Mouse (Mus musculus) A20 (cell line): ENCODE measurements at regions not wholly inside any gene's neighbourhood (a gene's known extent, or its start where the extent isn't known, plus 50 kb on each side); places are given as distances from the start of the nearest gene placed in this dataset.
A peak's percentile ranks its signal among the peaks of the same experiment; 100 is the strongest.

ENCODE experiments used
- DNase-seq: peaks from one replicate; pipeline ENCODE4 v3.0.0-alpha.2; 2011; ENCODE audit warnings: low read depth, low spot score

DNA sequence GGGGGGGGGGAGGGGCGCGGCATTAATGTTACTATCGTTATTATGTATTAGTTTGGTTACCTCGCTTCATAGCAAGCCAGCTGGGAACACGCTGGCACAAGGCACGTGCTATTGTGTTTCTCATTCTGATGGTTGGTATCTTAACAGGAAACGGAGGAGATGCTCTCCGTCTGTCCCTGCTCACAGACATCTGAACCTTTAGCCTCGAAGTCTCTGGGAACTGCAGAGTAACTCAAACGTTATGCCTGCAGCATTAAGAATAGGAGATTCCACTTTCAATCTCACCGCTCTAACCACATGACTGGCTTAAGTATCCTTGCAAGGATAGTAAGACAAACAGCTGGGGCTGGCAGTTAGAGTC lies 80.0 kb downstream of the Nfkbiz start:
- no peak for DNase-seq

DNA sequence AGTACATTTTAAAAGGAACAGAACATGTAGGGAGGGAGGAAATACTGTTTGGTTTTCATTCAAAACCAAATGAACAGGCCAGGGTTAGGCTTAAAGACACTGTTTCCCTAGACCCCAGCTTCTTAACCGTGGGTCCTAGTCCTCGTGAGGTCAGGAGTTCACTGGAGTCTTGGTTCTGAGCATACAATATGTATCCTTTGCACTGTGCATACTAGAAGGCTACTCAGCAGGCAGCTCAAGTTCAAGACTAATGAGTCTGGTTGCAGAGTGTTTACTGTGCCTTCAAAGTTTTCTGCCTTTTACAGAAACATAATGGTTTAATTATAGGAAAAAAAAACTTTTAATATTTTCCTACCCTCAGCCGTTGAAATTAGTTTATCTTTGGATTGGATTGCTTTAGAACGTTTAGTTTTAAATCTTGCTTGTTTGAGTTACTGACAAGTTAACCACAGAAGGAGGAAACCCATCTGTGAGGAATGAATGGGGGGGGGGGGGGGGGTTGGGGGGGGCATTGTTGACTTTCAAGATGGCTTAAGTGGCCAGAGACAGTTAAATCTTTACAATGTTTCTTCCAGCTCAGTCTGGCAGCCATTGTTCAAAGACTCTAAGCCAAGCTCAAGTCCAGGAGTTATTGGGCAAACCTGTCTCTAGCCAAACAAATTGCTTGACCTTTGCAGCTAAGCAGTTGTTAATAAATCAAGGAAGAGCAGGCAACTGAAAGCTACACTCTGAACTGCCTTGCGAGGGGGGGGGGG lies 80.6 kb downstream of the Nfkbiz start:
- no peak for DNase-seq

DNA sequence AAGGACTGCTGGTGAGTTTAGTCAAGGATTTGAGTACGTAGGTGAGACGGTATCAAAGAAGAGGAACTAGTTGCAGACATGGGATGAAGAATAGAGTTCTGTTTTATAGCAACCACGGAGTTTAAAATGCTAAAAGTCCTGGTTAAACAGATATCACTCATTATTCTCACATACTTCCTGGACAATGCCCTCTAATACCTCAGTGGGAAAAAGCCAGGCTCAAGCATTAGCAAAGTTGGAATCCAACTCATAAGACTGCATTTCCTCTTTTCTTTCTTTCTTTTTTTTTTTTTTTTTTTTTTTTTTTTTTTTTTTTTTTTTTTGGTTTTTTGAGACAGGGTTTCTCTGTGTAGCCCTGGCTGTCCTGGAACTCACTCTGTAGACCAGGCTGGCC lies 81.3 kb downstream of the Nfkbiz start:
- peak; percentile 16 for DNase-seq

DNA sequence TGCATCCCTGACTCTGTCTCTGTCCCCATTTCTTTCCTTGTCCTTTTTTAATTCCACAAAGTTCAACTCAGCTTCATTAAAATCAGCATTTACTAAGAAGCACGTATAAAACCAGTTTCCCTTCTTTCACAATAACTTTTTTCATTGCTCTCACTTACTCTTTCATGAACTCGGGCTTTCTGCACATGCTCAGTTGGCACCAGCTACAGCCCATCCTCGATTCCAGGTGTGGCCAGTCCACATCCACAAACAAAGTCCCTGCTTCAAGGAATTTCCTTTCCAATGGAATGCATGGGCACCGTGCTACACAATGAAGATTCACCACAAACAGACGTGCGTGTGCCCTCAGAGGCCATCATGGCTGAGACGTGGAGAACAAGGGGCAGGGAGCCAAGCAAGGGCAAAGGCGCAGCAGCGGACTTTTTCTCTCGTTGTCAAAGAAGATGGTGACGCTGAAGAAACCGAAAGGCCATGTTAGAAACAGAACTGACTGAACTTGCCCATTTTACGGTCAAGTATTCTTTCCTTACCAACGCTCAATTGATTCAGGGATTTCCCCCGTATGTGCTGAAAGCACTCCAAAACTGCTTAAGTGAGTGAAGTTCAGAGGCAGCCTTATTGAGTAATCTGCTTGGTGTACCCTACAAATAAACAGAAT lies 81.8 kb downstream of the Nfkbiz start:
- no peak for DNase-seq

DNA sequence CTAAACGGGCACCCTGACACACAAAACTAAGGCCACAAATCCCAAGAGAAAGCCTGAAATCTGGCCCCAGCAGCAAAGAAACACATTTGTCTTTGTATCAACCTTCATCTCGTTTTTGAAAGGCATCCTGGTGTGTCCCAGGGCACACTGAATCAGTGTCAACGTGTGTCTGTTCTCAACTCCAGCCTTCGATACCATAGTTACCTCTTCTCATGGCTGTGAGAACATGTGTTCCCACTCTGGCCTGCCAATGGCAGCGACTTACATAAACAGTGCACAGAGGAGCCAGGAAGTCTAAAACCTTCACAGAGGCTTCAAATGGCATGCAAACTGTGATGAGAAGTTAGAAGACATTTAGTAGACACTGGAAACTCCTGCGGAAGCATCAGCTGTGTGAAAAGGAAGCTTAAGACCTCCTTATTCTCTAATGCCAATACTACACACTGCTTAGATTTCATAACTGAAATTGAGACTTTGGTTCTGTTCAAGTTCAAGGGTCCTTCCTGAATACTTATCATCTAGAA lies 83.3 kb downstream of the Nfkbiz start:
- no peak for DNase-seq

DNA sequence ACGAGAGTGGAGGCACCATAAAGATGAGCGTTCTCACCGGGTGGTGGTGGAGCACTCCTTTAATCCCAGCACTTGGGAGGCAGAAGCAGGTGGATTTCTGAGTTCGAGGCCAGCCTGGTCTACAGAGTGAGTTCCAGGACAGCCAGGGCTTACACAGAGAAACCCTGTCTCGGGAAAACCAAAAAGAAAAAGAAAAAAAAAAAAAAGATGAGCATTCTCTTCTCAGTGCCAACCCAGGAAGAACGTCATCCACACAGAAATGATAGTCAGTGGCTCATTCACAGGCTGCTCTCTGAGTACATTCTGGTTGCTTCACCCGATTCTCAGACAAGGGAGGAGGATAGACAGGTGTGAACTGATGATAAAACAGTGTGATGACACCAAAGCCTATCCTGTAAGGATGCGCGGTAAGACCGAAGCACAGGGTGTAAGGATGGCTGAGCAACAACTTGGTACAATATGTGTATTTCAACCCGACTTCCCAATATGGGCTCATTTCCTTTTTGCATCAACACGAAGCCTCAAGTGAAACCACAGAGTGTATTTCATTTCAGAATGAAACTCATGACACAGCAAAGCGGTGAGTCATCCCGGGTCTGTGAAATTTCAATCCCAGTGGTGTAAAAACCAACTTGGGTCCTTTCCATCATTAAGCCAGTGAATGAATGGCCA lies 84.5 kb downstream of the Nfkbiz start:
- DNase-seq = peak; percentile 57

DNA sequence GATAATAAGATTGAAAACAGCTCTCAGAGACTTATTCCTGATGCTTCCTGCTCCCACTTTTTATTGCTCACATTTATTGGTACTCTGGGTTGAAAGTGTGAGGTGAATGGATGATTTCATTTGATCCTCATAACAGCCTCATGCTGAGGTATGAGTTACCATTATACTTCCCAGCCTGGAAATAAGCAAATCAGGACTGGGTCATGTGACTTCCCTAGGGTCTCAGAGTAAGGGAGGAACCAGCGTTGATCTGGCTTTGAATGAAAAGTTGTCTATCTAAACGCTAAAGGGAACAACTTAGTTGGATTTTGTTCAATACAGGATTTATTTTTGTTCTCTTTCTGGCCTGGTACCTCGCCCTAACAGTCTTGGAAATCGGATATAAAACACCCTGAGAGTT lies 85.3 kb downstream of the Nfkbiz start:
- DNase-seq = no peak

DNA sequence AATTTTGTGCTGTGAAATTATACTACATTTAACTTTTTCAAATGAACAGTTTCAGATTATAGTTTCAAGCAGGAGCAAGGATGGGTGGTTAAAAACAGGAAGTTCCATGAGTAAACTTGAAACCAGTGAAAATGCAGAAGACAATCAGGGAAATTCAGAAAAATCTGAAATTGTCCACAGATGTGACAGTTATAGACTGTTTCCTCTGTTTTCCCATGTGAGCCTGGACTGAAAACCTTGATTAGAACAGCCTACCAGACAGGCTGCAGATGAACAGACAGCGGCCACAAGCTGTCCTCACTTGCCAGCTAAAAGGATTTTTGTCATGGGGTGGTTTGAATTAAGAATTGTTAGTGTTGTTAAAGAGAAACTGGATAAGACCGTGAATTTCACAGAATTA lies 91.4 kb downstream of the Nfkbiz start:
- peak; percentile 76 for DNase-seq

DNA sequence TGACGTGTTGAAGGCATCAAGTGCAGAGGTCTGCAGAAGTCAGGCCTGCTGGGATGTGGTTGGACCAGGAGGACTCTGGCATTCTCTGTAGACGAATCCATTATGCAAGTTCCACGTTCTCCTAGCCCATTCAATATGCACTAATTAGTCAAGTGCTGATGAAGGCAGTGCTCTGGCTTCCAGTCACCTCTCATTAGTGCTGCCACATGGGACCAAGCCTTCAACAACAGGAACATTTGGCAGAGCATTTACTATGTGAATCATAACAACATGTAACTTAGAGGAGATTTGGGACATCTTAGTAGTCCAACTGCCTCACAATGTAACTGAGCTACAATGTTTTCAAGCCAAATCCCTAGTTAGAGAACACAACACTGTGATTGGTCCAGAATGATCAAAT lies 92.5 kb downstream of the Nfkbiz start:
- no peak for DNase-seq

DNA sequence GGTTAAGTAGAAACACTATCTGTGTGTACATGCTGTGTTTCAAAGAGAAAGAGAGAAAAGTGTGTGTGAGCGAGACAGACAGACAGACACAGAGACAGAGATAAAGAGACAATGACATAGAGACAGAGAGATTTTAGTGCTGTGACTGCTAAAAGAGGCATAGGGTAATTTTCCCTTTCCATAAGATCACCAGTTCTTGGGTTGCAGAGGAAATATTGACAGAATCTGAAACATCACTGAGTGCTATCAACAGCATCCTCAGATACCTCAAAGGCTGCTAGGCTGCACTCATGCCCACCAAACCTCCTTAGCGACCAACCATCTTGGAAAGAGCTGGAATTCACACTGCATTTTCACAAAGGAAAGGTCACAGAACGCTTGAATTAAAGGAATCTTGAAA lies 93.6 kb downstream of the Nfkbiz start:
- no peak for DNase-seq

DNA sequence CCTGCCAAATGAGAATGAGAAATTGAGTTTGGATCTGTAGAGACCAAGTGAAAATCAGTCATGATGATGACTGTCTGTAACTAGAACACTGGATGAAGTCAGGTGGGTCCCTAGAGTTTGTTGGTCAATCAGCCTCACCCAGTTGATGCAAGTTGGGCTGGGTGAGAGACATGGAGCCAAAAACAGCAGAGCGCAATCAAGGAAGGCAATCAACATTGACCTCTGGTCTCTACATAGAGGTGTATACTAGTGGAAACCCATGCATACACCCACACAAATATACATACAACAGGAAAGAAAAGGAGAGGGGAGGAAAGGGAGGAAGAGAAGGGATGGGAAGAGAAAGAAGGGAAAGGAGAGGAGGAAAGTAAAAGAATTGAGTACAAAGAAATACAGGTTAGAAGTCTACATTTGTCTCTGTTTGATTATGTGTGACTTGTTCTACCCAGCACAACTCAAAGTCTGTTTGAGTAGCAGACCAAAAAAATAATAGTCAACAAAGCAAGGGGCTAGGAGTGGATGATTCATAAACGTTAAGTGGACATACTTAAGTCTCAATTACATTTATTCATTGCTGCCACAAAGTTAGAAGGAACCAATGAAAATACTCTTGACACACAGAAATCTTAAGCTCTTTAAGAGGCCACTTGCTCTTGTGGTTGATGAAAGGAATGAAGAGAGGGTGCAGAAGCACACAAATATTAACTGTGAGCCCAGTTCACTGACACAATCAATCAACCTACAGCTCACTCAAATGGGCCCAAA lies 97.4 kb downstream of the Nfkbiz start:
- DNase-seq = no peak

DNA sequence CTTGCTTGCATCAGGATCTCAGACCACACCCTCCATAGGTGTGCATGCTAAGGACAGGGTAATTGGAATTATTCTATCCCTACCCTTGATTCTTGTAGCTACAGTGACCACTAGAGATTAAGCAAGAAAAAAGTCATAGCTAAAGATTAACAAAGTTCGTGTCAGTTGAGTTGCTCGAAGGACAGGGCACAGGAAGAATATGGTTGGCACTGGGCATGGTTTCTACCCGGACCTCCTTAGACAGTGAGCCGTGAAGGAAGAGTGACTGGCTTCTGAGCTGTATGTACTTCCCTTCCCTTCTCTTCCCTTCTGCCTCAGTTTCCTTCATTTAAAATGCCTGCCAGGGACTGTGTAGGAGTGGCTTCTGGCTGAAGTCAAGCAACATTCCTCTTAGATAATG lies 100.0 kb downstream of the Nfkbiz start:
- no peak for DNase-seq

DNA sequence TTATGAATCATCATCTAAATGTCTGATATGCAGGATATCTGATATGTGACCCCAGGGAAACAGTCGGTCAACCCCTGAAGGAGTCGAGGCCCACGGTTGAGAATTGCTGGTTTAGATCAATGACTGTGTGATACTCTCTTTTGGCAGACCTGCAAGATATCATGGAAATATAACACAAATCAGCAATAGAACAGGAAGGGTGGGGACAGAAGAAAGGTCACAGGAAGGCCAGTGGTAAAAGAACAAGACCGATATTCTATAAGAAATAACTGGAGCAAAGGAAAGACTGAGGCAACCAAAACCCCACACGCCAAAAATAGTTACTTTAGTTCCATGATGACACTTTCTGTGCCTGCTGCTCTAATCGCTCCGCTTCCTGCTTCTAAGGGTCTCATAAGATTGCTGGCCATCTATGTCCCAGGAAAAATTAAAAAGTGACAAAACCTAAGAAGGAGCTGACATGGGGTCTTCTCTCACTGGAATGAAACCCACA lies 103.2 kb downstream of the Nfkbiz start:
- no peak for DNase-seq

DNA sequence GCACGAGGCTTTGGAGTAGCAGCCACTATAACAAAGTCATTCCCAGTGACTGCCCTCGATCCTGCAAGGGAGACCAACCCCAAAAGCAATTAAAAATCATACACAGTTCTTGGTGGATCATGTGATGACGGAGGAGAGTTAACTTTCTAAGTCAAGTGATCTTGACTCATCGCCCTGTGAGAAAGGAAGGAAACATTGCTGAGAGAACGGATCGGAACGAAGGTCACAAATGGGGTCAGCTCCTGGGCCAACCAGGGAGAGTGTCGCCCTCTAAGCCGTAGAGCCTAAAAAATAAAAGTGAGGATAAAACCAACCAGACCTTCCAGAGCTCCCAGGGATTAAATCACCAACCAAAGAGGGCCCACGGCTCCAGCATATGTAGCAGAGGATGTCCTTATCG lies 104.4 kb downstream of the Nfkbiz start:
- no peak for DNase-seq

DNA sequence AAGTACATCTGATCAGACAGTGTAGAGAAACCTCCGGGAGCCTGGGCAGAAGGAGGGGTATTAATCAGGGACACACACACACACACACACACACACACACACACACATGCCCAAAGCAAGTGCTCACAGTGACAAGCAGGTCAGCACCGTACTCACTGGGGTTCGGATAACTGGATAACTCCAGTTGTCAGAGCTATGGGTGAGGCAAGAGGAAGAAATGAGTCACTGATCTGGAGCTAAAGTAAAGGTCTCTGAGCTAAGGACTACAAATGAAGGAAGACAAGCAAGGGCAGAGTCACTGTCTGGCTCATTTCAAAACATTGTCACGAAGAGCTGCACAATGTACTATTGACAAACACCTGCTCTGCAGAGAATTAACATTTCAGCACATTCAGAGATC lies 104.9 kb downstream of the Nfkbiz start:
- no peak for DNase-seq

DNA sequence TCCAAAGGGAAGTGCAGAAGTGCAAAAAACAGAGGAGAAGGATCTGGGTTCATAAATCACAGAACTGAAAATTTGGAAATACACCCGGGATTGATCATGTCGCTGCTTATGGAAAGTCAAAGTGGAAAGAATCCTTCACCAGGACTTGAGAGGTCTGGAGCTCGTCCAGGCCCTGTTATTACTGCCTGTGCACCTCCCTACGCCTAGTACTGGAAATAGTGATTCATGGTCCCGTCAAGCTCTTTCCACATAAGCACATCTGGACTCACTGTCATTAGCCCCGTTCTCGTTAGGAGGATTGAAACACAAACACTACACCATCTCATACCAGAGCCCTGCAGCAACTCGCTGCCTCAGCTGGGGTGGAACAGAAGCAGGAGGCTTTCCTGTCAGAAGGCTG lies 107.7 kb downstream of the Nfkbiz start:
- no peak for DNase-seq

DNA sequence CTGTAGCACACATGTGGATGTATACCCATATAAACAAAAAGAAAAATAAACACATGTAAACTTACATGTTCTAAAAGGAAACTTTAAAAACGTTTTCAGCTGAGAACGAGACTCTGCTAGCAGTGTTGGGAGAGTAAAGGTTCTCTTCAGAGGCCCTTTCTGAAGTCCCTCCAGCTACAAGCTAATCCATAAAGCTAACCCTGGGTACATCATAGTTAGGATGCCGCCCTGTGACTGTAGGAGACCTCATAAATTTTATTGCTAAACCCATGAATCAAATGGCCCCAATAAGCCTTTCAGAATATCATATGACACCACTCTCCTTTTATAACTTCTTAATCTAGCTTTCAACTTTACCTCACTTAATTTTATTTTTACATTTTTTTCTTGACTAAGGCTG lies 112.2 kb downstream of the Nfkbiz start:
- no peak for DNase-seq

DNA sequence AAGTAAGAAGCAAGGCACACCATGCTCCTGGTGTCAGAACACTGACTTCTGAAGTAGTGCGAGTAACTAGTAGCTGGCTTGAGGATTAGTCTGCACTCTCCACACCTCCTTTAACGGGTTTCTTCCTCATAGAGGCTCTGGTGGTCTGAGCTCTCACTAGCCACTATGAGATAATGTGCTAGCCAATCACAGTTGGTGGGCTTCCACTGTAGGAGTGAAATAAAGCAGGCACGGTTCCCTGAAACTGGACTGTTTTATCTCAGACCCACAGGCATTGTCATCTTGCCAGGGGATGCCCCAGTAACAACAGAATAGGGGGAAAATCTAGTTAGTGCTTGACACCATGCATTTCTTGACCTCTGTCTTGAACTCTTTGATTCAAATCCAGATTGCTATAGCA lies 118.3 kb downstream of the Nfkbiz start:
- no peak for DNase-seq

DNA sequence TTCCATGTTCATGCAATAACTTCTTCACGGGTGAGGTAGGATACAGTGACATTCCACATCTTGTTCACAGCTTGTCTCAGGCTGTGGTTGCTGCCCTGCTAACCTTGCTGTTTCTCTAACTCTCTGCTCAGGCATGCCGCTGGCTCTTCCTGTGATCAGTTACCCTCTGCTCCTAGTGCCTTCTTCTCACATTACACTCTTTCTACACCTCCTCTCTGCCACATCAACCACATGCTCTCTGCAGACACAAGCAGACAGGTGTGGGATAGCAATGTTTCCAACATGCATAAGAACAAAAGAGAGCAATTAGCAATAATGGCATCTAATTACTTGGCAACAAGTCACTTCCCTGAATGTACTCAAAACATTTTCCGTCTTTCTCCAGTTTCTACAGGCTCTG lies 128.7 kb downstream of the Nfkbiz start:
- no peak for DNase-seq

DNA sequence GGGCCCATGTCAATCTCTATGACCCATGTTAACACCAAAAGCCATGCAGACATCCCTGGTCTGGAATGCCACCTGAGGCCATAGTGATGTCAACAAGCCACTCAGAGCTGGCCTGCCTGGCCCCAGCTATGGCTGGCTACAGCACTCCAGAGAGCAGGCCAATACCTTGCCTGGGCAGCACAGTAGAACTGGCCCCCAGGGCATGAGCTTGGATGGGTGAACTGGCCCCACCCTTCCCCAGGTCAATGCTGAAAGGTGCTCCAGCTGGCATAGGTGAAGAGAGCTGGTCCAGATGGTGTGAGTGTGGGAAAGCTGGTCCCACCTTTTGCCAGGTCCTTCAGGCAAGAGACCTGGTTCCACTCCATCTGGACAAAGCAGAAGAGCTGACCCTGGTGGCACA lies 132.2 kb downstream of the Nfkbiz start:
- no peak for DNase-seq

DNA sequence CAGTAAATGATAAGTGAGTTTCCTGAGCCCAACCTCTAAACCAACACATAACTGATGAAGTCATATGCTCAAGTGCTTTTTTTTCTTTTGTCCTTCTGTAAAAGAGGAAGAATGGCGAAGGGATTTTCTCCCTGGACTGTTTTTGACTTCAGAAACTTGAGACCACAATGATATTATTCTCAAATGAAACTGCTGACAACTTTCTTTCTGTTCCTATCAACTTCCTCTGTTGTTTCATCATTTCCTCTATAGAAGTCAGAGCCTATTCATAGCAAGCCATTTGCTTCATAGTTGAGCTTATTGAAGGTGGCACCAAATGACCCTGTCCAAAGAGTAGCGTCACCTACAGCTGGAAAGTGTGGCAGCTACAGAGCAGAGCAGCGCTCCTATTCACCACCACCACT lies 140.2 kb downstream of the Nfkbiz start:
- peak; percentile 47 for DNase-seq

DNA sequence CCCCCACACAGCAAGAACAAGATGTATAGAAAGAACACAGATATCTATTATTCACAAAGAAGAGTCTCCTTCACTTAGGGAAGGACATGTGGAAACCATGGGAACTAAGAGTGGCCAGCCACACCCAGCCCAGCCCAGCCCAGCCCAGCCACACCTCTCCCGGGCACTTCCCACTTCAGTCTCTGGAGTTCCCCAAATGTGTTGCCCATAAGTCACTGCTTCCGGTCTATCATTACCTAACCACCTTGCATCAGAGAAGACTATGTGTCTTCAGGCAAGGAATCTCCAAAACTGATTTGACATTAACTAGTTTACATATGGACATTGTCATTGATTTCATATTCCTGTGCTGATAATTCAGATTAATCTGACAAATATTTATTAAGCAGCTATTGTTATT lies 147.6 kb downstream of the Nfkbiz start:
- no peak for DNase-seq
